Mouse (Mus musculus) intestine, postnatal 0 days (tissue): ENCODE data around the gene Dirc2. TPM values are rescaled to one million over a fixed set of nuclear protein-coding genes. Genes with fewer than 3 reads are reported as not detected.

Experiments used
- ATAC-seq: fragments of 200-750 bp; cut with Nextera tagmentation; 2 replicates; pipeline ENCODE4 v1.8.0; 2017; ENCODE audit warnings: mild to moderate bottlenecking, moderate TSS enrichment, moderate library complexity
- H3K27ac ChIP-seq: fragments of 300-500 bp; sonication (generic); 2 replicates; pipeline ENCODE4 v1.5.1; 2014; ENCODE audit warnings: mild to moderate bottlenecking, low read depth, low read length, moderate library complexity
- H3K27me3 ChIP-seq: fragments of 300-500 bp; sonication (generic); replicated peaks from 2 replicates; pipeline ENCODE4 v1.6.1; 2014; ENCODE audit warnings: low read length, mixed read lengths; ENCODE audit not compliant: control insufficient read depth, insufficient read depth
- H3K36me3 ChIP-seq: fragments of 300-500 bp; sonication (generic); 2 replicates; pipeline ENCODE4 v1.6.1; 2014; ENCODE audit warnings: mild to moderate bottlenecking, moderate library complexity; ENCODE audit not compliant: control insufficient read depth, insufficient read depth
- H3K4me1 ChIP-seq: fragments of 300-500 bp; sonication (generic); replicated peaks from 2 replicates; pipeline ENCODE4 v1.6.1; 2014; ENCODE audit warnings: antibody characterized with exemption, low read length, mixed read lengths; ENCODE audit not compliant: control insufficient read depth, insufficient read depth
- H3K4me2 ChIP-seq: fragments of 300-500 bp; sonication (generic); replicated peaks from 2 replicates; pipeline ENCODE4 v1.6.1; 2014; ENCODE audit warnings: low read depth, mild to moderate bottlenecking, moderate library complexity
- H3K4me3 ChIP-seq: fragments of 300-500 bp; sonication (generic); 2 replicates; pipeline ENCODE4 v1.5.1; 2014; ENCODE audit warnings: low read depth, low read length
- H3K9ac ChIP-seq: fragments of 300-500 bp; sonication (generic); 2 replicates; pipeline ENCODE4 v1.6.1; 2014; ENCODE audit warnings: mild to moderate bottlenecking, low read depth, low read length
- H3K9me3 ChIP-seq: fragments of 300-500 bp; sonication (generic); 2 replicates; pipeline ENCODE4 v1.6.1; 2016; ENCODE audit warnings: mixed run types; ENCODE audit not compliant: control insufficient read depth
- CTCF ChIP-seq: sonication (generic); IDR thresholded peaks from 2 replicates; pipeline ENCODE4 v1.5.1; 2016; ENCODE audit warnings: low read depth, mild to moderate bottlenecking, control low read depth, antibody characterized with exemption, moderate library complexity
- WGBS: fragments of 180-500 bp; shearing (Covaris S2); extraction: QIAGEN DNeasy Blood & Tissue Kit; methylation state at CpG from one replicate; pipeline ENCODE4 v1.1.7; 2014; 5-methylcytosine and 5-hydroxymethylcytosine counted together
- polyA plus RNA-seq: library from polyadenylated mRNA; unstranded; fragments of >200 nt; fragmentation: Nextera tagmentation; extraction: Ambion mirVana; gene quantifications from 2 replicates; pipeline ENCODE4 v1.2.1, GENCODE M21; 2015

Gene Dirc2
- polyA plus RNA-seq, 1 experiment from 2014 or later = 22.0 TPM

GRCm38 (mm10) chr16:35787163-35787562, 18.0 kb upstream of the Dirc2 start:
- peak; percentile 64 for ATAC-seq
- Histone ChIP-seq H3K4me2 (no peak overlapping the region), H3K27ac (no peak overlapping the region), H3K9ac (no peak overlapping the region), H3K4me1 (no peaks in the 10 kb centered on the region), H3K36me3 (0 out of 2 replicates have a peak, but pooled peaks cover 10% of the 10 kb centered on the region), H3K9me3 (no peaks in the 10 kb centered on the region), H3K4me3 (no peak overlapping the region), H3K27me3 (no peaks in the 10 kb centered on the region)
- WGBS = 60% methylated on average over 6 of the region's 6 CpGs
- TF ChIP-seq CTCF = no peak

GRCm38 (mm10) chr16:35784134-35784725, 15.1 kb upstream of the Dirc2 start:
- H3K27me3 ChIP-seq = no peaks in the 10 kb centered on the region
- H3K9me3 ChIP-seq = no peaks in the 10 kb centered on the region
- H3K9ac ChIP-seq = no peak overlapping the region
- ATAC-seq = no peak
- no peaks in the 10 kb centered on the region for H3K4me1 ChIP-seq
- 0 out of 2 replicates have a peak, but pooled peaks cover 10% of the 10 kb centered on the region for H3K36me3 ChIP-seq
- WGBS = 59% methylated on average over 7 of the region's 7 CpGs
- no peak overlapping the region for H3K4me3 ChIP-seq
- no peak overlapping the region for H3K4me2 ChIP-seq
- no peak overlapping the region for H3K27ac ChIP-seq
- no peak for TF ChIP-seq CTCF

- Histone ChIP-seq H3K4me3 (no peak overlapping the region), H3K27me3 (no peaks in the 10 kb centered on the region), H3K4me2 (no peak overlapping the region), H3K36me3 (no peaks in the 10 kb centered on the region), H3K9me3 (no peaks in the 10 kb centered on the region), H3K27ac (no peak overlapping the region), H3K9ac (no peak overlapping the region), H3K4me1 (no peaks in the 10 kb centered on the region)
- 82% methylated on average over 3 of the region's 3 CpGs for WGBS
- TF ChIP-seq CTCF = no peak
- ATAC-seq = no peak
These were observed 14.0 kb upstream of the Dirc2 start for GRCm38 (mm10) chr16:35783207-35783573.

GRCm38 (mm10) chr16:35782451-35783206, 13.5 kb upstream of the Dirc2 start:
- 91% methylated on average over 13 of the region's 13 CpGs for WGBS
- H3K4me3 ChIP-seq = no peak overlapping the region
- TF ChIP-seq CTCF = no peak

GRCm38 (mm10) chr16:35781651-35782050, 12.5 kb upstream of the Dirc2 start:
- Histone ChIP-seq H3K4me1 (no peaks in the 10 kb centered on the region), H3K36me3 (no peaks in the 10 kb centered on the region), H3K27ac (no peak overlapping the region), H3K9me3 (no peaks in the 10 kb centered on the region), H3K4me3 (no peak overlapping the region), H3K4me2 (no peak overlapping the region), H3K27me3 (no peaks in the 10 kb centered on the region), H3K9ac (no peak overlapping the region)
- 82% methylated on average over 5 of the region's 5 CpGs for WGBS
- no peak for ATAC-seq
- no peak for TF ChIP-seq CTCF

More at GRCm38 (mm10) chr16:35782451-35783206, 13.5 kb upstream of the Dirc2 start:
- Histone ChIP-seq H3K9ac (no peak overlapping the region), H3K4me1 (no peaks in the 10 kb centered on the region), H3K4me2 (no peak overlapping the region), H3K36me3 (no peaks in the 10 kb centered on the region), H3K27me3 (no peaks in the 10 kb centered on the region), H3K27ac (no peak overlapping the region), H3K9me3 (no peaks in the 10 kb centered on the region)
- ATAC-seq = no peak

- no peak for TF ChIP-seq CTCF
- no peak overlapping the region for H3K4me2 ChIP-seq
- H3K4me3 ChIP-seq = no peak overlapping the region
- no peak for ATAC-seq
- no peak overlapping the region for H3K9ac ChIP-seq
- H3K27me3 ChIP-seq = no peaks in the 10 kb centered on the region
- no peaks in the 10 kb centered on the region for H3K9me3 ChIP-seq
- no peaks in the 10 kb centered on the region for H3K4me1 ChIP-seq
- no peak overlapping the region for H3K27ac ChIP-seq
- H3K36me3 ChIP-seq = no peaks in the 10 kb centered on the region
- 89% methylated on average over 9 of the region's 9 CpGs for WGBS
These were observed 11.9 kb upstream of the Dirc2 start for GRCm38 (mm10) chr16:35781096-35781495.
